In genomic region chr9:16501186-16501711, GRCm38 (mm10) we compare ENCODE assay signal across 8 mouse cellular contexts. TPM values are rescaled to one million over a fixed set of nuclear protein-coding genes. Genes with fewer than 3 reads are reported as not detected.
DNase-seq lines count a peak whose midpoint lies in the region; ATAC-seq and TF ChIP-seq lines count a peak whose summit lies in the region.

Fat3 (minus strand) TSS chr9:16501285.

- H3K9ac ChIP-seq in lung, embryonic 14.5 days = peak within 1 kb of the TSS; percentile 40; the same call in 1 of the 2 replicates
- peak within 1 kb of the TSS; percentile 80 for H3K9ac ChIP-seq in heart, embryonic 13.5 days
- peak within 1 kb of the TSS; percentile 22 for H3K9ac ChIP-seq in stomach, embryonic 15.5 days

- DNase-seq in lung, embryonic 14.5 days = peak; percentile 41
- DNase-seq in lung, postnatal 36 days = no peak
- DNase-seq in layer of hippocampus, postnatal 10 days (ENCODE audit: low spot score in 2 of 2) = peak; percentile 42 to 58
- peak; percentile 7 to 28 for DNase-seq in lung, postnatal 4 days
- no peak for DNase-seq in thymus, postnatal 25 days

- TF ChIP-seq POLR2A in cortical plate, adult 2 months (IDR thresholded peaks at IDR 0.05; ENCODE audit: extremely low read depth, insufficient read depth, low read length) = no peak

- peaks cover 35% of the 10 kb centered on the region for H3K27me3 ChIP-seq in lung, embryonic 14.5 days (ENCODE audit: insufficient read depth, low read length)
- H3K27me3 ChIP-seq in heart, embryonic 13.5 days (replicated peaks) = peaks cover 52% of the 10 kb centered on the region
- H3K27me3 ChIP-seq in stomach, embryonic 15.5 days (replicated peaks) = peaks cover 19% of the 10 kb centered on the region

- peak within 1 kb of the TSS; percentile 50 for H3K4me3 ChIP-seq in lung, embryonic 14.5 days (ENCODE audit: low read depth, low read length)
- peak within 1 kb of the TSS; percentile 98 for H3K4me3 ChIP-seq in cortical plate, adult 2 months (ENCODE audit: insufficient read depth, low read length)
- H3K4me3 ChIP-seq in heart, embryonic 13.5 days = peak within 1 kb of the TSS; percentile 67
- peak within 1 kb of the TSS; percentile 55 for H3K4me3 ChIP-seq in stomach, embryonic 15.5 days (replicated peaks)

- H3K9me3 ChIP-seq in lung, embryonic 14.5 days (ENCODE audit: low read depth, low read length) = no peaks in the 10 kb centered on the region
- no peaks in the 10 kb centered on the region for H3K9me3 ChIP-seq in heart, embryonic 13.5 days
- no peaks in the 10 kb centered on the region for H3K9me3 ChIP-seq in stomach, embryonic 15.5 days

- peak; percentile 14; the same call in 1 of the 2 replicates for ATAC-seq in lung, embryonic 14.5 days (ENCODE audit: insufficient read depth)
- no peak for ATAC-seq in heart, embryonic 13.5 days (ENCODE audit: extremely low read depth, insufficient number of reproducible peaks, low FRiP score, low TSS enrichment)
- ATAC-seq in stomach, embryonic 15.5 days (ENCODE audit: insufficient read depth, low FRiP score, low read depth) = no peak

- WGBS in lung, embryonic 14.5 days = under 1% methylated on average over 21 of the region's 21 CpGs
- under 1% methylated on average over 21 of the region's 21 CpGs for WGBS in heart, embryonic 13.5 days
- WGBS in stomach, embryonic 15.5 days = under 1% methylated on average over 21 of the region's 21 CpGs

- H3K27ac ChIP-seq in lung, embryonic 14.5 days (ENCODE audit: low read depth) = no peak within 1 kb of the TSS
- peak within 1 kb of the TSS; percentile 99 for H3K27ac ChIP-seq in cortical plate, adult 2 months (ENCODE audit: insufficient read depth, low read length)
- H3K27ac ChIP-seq in heart, embryonic 13.5 days (replicated peaks) = peak within 1 kb of the TSS; percentile 70
- H3K27ac ChIP-seq in stomach, embryonic 15.5 days = peak within 1 kb of the TSS; percentile 35; the same call in 1 of the 2 replicates

- no peak for TF ChIP-seq CTCF in lung, embryonic 14.5 days (IDR thresholded peaks at IDR 0.05; ENCODE audit: low read depth)
- no peak for TF ChIP-seq CTCF in cortical plate, adult 2 months (IDR thresholded peaks at IDR 0.05; ENCODE audit: extremely low read depth, insufficient read depth, low read length)

- H3K36me3 ChIP-seq in lung, embryonic 14.5 days (ENCODE audit: insufficient read depth) = no peaks in the 10 kb centered on the region
- no peaks in the 10 kb centered on the region for H3K36me3 ChIP-seq in heart, embryonic 13.5 days
- no peaks in the 10 kb centered on the region for H3K36me3 ChIP-seq in stomach, embryonic 15.5 days

- peak within 1 kb of the TSS; percentile 90 for H3K4me2 ChIP-seq in lung, embryonic 14.5 days
- peak within 1 kb of the TSS; percentile 97 for H3K4me2 ChIP-seq in heart, embryonic 13.5 days
- H3K4me2 ChIP-seq in stomach, embryonic 15.5 days = peak within 1 kb of the TSS; percentile 95

- H3K4me1 ChIP-seq in lung, embryonic 14.5 days (ENCODE audit: insufficient read depth) = 0 out of 2 replicates have a peak, but pooled peaks cover 3% of the 10 kb centered on the region
- H3K4me1 ChIP-seq in cortical plate, adult 2 months (ENCODE audit: control insufficient read depth, insufficient read depth, low read length) = peaks cover 2% of the 10 kb centered on the region; the same call in 1 of the 2 replicates
- peaks cover 26% of the 10 kb centered on the region for H3K4me1 ChIP-seq in heart, embryonic 13.5 days
- H3K4me1 ChIP-seq in stomach, embryonic 15.5 days = peaks cover 13% of the 10 kb centered on the region; the same call in 1 of the 2 replicates

RNA-seq across cellular contexts. Expression of gene Fat3, which starts in this region (rescaled TPM):
- 1.2 TPM in 2 replicates for polyA plus RNA-seq in lung, embryonic 14.5 days (2014; fragmentation: Nextera tagmentation; extraction: Ambion mirVana)
- polyA plus RNA-seq in cortical plate, adult 2 months (2012; rRNA removed) = 25.5 and 26.8 TPM in 2 replicates
- polyA plus RNA-seq in heart, embryonic 13.5 days (2015; fragmentation: Nextera tagmentation; extraction: Ambion mirVana) = 0.80 and 1.1 TPM in 2 replicates
- 10 to 100 TPM; 39.2 to 43.5 TPM for total RNA-seq in layer of hippocampus, postnatal 10 days (2021)
- polyA plus RNA-seq in stomach, embryonic 15.5 days (2015; fragmentation: Nextera tagmentation; extraction: Ambion mirVana) = 1.1 and 1.2 TPM in 2 replicates

Comparison
In these comparisons a context has a peak if more than half of its experiments do, and no peak if none do; other contexts are left out.
1. RNA of gene Fat3 (polyA plus RNA-seq): 25.5 to 26.8 TPM in cortical plate, adult 2 months; 1.1 to 1.2 TPM in stomach, embryonic 15.5 days, 1.2 TPM in lung, embryonic 14.5 days and 0.80 to 1.1 TPM in heart, embryonic 13.5 days; every median in the first group is over 10 times any median in the second.
2. DNase-seq: peak in lung, embryonic 14.5 days (single experiment), layer of hippocampus, postnatal 10 days (2 of 2) and lung, postnatal 4 days (2 of 2); none in lung, postnatal 36 days (single experiment) and thymus, postnatal 25 days (single experiment).
3. H3K9ac ChIP-seq: peak in every context shown above with its lines; median percentile 80 in heart, embryonic 13.5 days; 40 in lung, embryonic 14.5 days; 22 in stomach, embryonic 15.5 days.
4. Peak in every context shown above with its lines, with median percentiles within 50 percentile points of each other: H3K4me2 ChIP-seq and H3K4me3 ChIP-seq.